Mouse (Mus musculus): ENCODE data around the gene Rptor. TPM values are rescaled to one million over a fixed set of nuclear protein-coding genes. Genes with fewer than 3 reads are reported as not detected.

Gene Rptor
- total and polyA plus RNA-seq, 3 experiments, result 19.7 to 32.4 (median 32.1) TPM

GRCm38 (mm10) chr11:119889966-119890365, 287.3 kb downstream of the Rptor start:
- intact Hi-C loops (cut with DNase I), result no loop called here
- Histone ChIP-seq H3K79me2 (replicated peaks; ENCODE audit: control insufficient read depth, insufficient read depth, low read length) (no peaks in the 10 kb centered on the region), H3K27me3 (ENCODE audit: control insufficient read depth, insufficient read depth, low read length) (no peaks in the 10 kb centered on the region), H3K4me1 (ENCODE audit: control insufficient read depth, insufficient read depth, low read length) (no peaks in the 10 kb centered on the region), H3K4me3 (no peak overlapping the region), H3K36me3 (ENCODE audit: control insufficient read depth, insufficient read depth, low read length) (no peaks in the 10 kb centered on the region), H3K9ac (ENCODE audit: low read depth, low read length) (no peak overlapping the region), H3K27ac (no peak overlapping the region)
- TF ChIP-seq EP300 (IDR thresholded peaks at IDR 0.05; ENCODE audit: insufficient read depth, low read depth, low read length) (no peak), POLR2A (IDR thresholded peaks at IDR 0.05; ENCODE audit: insufficient read depth, low read depth, low read length) (no peak), CTCF (IDR thresholded peaks at IDR 0.05) (no peak)
- DNase-seq, result no peak
- WGBS, result 85% methylated on average over 3 of the region's 3 CpGs

- Histone ChIP-seq H3K4me3 (no peak overlapping the region), H3K79me2 (replicated peaks; ENCODE audit: control insufficient read depth, insufficient read depth, low read length) (no peaks in the 10 kb centered on the region), H3K27me3 (ENCODE audit: control insufficient read depth, insufficient read depth, low read length) (no peaks in the 10 kb centered on the region), H3K9ac (ENCODE audit: low read depth, low read length) (no peak overlapping the region), H3K36me3 (ENCODE audit: control insufficient read depth, insufficient read depth, low read length) (no peaks in the 10 kb centered on the region), H3K27ac (no peak overlapping the region), H3K4me1 (ENCODE audit: control insufficient read depth, insufficient read depth, low read length) (no peaks in the 10 kb centered on the region)
- 88% methylated on average over 7 of the region's 7 CpGs for WGBS
- DNase-seq, result no peak
- intact Hi-C loops (cut with DNase I), result no loop called here
- no peak for TF ChIP-seq POLR2A (IDR thresholded peaks at IDR 0.05; ENCODE audit: insufficient read depth, low read depth, low read length)
- TF ChIP-seq CTCF (IDR thresholded peaks at IDR 0.05), result no peak
- no peak for TF ChIP-seq EP300 (IDR thresholded peaks at IDR 0.05; ENCODE audit: insufficient read depth, low read depth, low read length)
These were observed 289.0 kb downstream of the Rptor start for GRCm38 (mm10) chr11:119891601-119892215.

- Histone ChIP-seq H3K36me3 (ENCODE audit: control insufficient read depth, insufficient read depth, low read length) (no peaks in the 10 kb centered on the region), H3K4me1 (ENCODE audit: control insufficient read depth, insufficient read depth, low read length) (no peaks in the 10 kb centered on the region), H3K79me2 (replicated peaks; ENCODE audit: control insufficient read depth, insufficient read depth, low read length) (no peaks in the 10 kb centered on the region), H3K9ac (ENCODE audit: low read depth, low read length) (no peak overlapping the region), H3K27ac (no peak overlapping the region), H3K4me3 (no peak overlapping the region), H3K27me3 (ENCODE audit: control insufficient read depth, insufficient read depth, low read length) (no peaks in the 10 kb centered on the region)
- intact Hi-C loops (cut with DNase I), result no loop called here
- DNase-seq, result no peak
- WGBS, result 84% methylated on average over 10 of the region's 10 CpGs
- TF ChIP-seq CTCF (IDR thresholded peaks at IDR 0.05) (no peak), EP300 (IDR thresholded peaks at IDR 0.05; ENCODE audit: insufficient read depth, low read depth, low read length) (no peak), POLR2A (IDR thresholded peaks at IDR 0.05; ENCODE audit: insufficient read depth, low read depth, low read length) (no peak)
These were observed 291.0 kb downstream of the Rptor start for GRCm38 (mm10) chr11:119893667-119894236.

- 85% methylated on average over 6 of the region's 6 CpGs for WGBS
- no peak overlapping the region for H3K4me3 ChIP-seq
- no peak overlapping the region for H3K9ac ChIP-seq (ENCODE audit: low read depth, low read length)
- no peak for TF ChIP-seq POLR2A (IDR thresholded peaks at IDR 0.05; ENCODE audit: insufficient read depth, low read depth, low read length)
- TF ChIP-seq CTCF (IDR thresholded peaks at IDR 0.05), result no peak
- TF ChIP-seq EP300 (IDR thresholded peaks at IDR 0.05; ENCODE audit: insufficient read depth, low read depth, low read length), result no peak
- no peaks in the 10 kb centered on the region for H3K36me3 ChIP-seq (ENCODE audit: control insufficient read depth, insufficient read depth, low read length)
- H3K4me1 ChIP-seq (ENCODE audit: control insufficient read depth, insufficient read depth, low read length), result no peaks in the 10 kb centered on the region
- H3K27ac ChIP-seq, result no peak overlapping the region
- H3K27me3 ChIP-seq (ENCODE audit: control insufficient read depth, insufficient read depth, low read length), result no peaks in the 10 kb centered on the region
- DNase-seq, result no peak
- no peaks in the 10 kb centered on the region for H3K79me2 ChIP-seq (replicated peaks; ENCODE audit: control insufficient read depth, insufficient read depth, low read length)
- intact Hi-C loops (cut with DNase I), result no loop called here
These were observed 291.9 kb downstream of the Rptor start for GRCm38 (mm10) chr11:119894634-119895033.

- 88% methylated on average over 9 of the region's 9 CpGs for WGBS
- Histone ChIP-seq H3K9ac (ENCODE audit: low read depth, low read length) (no peak overlapping the region), H3K36me3 (ENCODE audit: control insufficient read depth, insufficient read depth, low read length) (no peaks in the 10 kb centered on the region), H3K4me3 (no peak overlapping the region), H3K79me2 (replicated peaks; ENCODE audit: control insufficient read depth, insufficient read depth, low read length) (no peaks in the 10 kb centered on the region), H3K27ac (no peak overlapping the region), H3K4me1 (ENCODE audit: control insufficient read depth, insufficient read depth, low read length) (no peaks in the 10 kb centered on the region), H3K27me3 (ENCODE audit: control insufficient read depth, insufficient read depth, low read length) (no peaks in the 10 kb centered on the region)
- TF ChIP-seq EP300 (IDR thresholded peaks at IDR 0.05; ENCODE audit: insufficient read depth, low read depth, low read length) (no peak), POLR2A (IDR thresholded peaks at IDR 0.05; ENCODE audit: insufficient read depth, low read depth, low read length) (no peak), CTCF (IDR thresholded peaks at IDR 0.05) (no peak)
- DNase-seq, result no peak
- intact Hi-C loops (cut with DNase I), result no loop called here
These were observed 294.3 kb downstream of the Rptor start for GRCm38 (mm10) chr11:119897041-119897440.

- 86% methylated on average over 11 of the region's 11 CpGs for WGBS
- no peaks in the 10 kb centered on the region for H3K27me3 ChIP-seq (ENCODE audit: control insufficient read depth, insufficient read depth, low read length)
- no peak for TF ChIP-seq POLR2A (IDR thresholded peaks at IDR 0.05; ENCODE audit: insufficient read depth, low read depth, low read length)
- no peak for TF ChIP-seq CTCF (IDR thresholded peaks at IDR 0.05)
- TF ChIP-seq EP300 (IDR thresholded peaks at IDR 0.05; ENCODE audit: insufficient read depth, low read depth, low read length), result no peak
- no peak overlapping the region for H3K9ac ChIP-seq (ENCODE audit: low read depth, low read length)
- H3K4me1 ChIP-seq (ENCODE audit: control insufficient read depth, insufficient read depth, low read length), result no peaks in the 10 kb centered on the region
- no peak overlapping the region for H3K4me3 ChIP-seq
- H3K36me3 ChIP-seq (ENCODE audit: control insufficient read depth, insufficient read depth, low read length), result no peaks in the 10 kb centered on the region
- no peak for DNase-seq
- intact Hi-C loops (cut with DNase I), result no loop called here
- H3K79me2 ChIP-seq (replicated peaks; ENCODE audit: control insufficient read depth, insufficient read depth, low read length), result no peaks in the 10 kb centered on the region
- H3K27ac ChIP-seq, result no peak overlapping the region
These were observed 296.3 kb downstream of the Rptor start for GRCm38 (mm10) chr11:119898976-119899375.

Measured in heart, adult 2 months (tissue).